Mouse (Mus musculus): Measurements from ENCODE around the gene Zfc3h1. TPM values are rescaled to one million over a fixed set of nuclear protein-coding genes. Genes with fewer than 3 reads are reported as not detected.

Gene Zfc3h1
- total and polyA plus RNA-seq, 2 experiments from 2014 or later = 11.0 to 43.9 TPM

GRCm38 (mm10) chr10:115383644-115384220, 1.0 kb upstream of the Zfc3h1 start:
- Histone ChIP-seq H3K27me3 (ENCODE audit: insufficient read depth, low read length) (no peaks in the 10 kb centered on the region), H3K4me1 (ENCODE audit: insufficient read depth, low read length) (peaks cover 19% of the 10 kb centered on the region), H3K9me3 (ENCODE audit: low read length) (no peaks in the 10 kb centered on the region), H3K9ac (replicated peaks; ENCODE audit: low read length) (peak overlapping the region; percentile 95), H3K4me3 (ENCODE audit: low read length) (peak overlapping the region; percentile 95), H3K27ac (peak overlapping the region; percentile 97), H3K36me3 (ENCODE audit: insufficient read depth, low read length) (no peaks in the 10 kb centered on the region), H3K4me2 (ENCODE audit: low read depth, low read length) (peak overlapping the region; percentile 74)
- WGBS = 2% methylated on average over 15 of the region's 15 CpGs
- no peak for ATAC-seq
- no peak for TF ChIP-seq CTCF (IDR thresholded peaks at IDR 0.05; ENCODE audit: low read depth)
- peak; percentile 13 for DNase-seq (ENCODE audit: low spot score)

- DNase-seq (ENCODE audit: low spot score) (peak; percentile 65), ATAC-seq (peak; percentile 2; the same call in 1 of the 2 replicates)
- Histone ChIP-seq H3K4me2 (ENCODE audit: low read depth, low read length) (peak overlapping the region; percentile 74), H3K27me3 (ENCODE audit: insufficient read depth, low read length) (no peaks in the 10 kb centered on the region), H3K27ac (peak overlapping the region; percentile 97), H3K9ac (replicated peaks; ENCODE audit: low read length) (peak overlapping the region; percentile 95), H3K4me3 (ENCODE audit: low read length) (peak overlapping the region; percentile 95), H3K9me3 (ENCODE audit: low read length) (no peaks in the 10 kb centered on the region), H3K4me1 (ENCODE audit: insufficient read depth, low read length) (peaks cover 19% of the 10 kb centered on the region), H3K36me3 (ENCODE audit: insufficient read depth, low read length) (no peaks in the 10 kb centered on the region)
- TF ChIP-seq CTCF (IDR thresholded peaks at IDR 0.05; ENCODE audit: low read depth) = no peak
- 2% methylated on average over 87 of the region's 101 CpGs for WGBS
These were observed 551 bp downstream of the Zfc3h1 start for GRCm38 (mm10) chr10:115385018-115386002.

GRCm38 (mm10) chr10:115387891-115388290, 3.1 kb downstream of the Zfc3h1 start:
- no peaks in the 10 kb centered on the region for H3K9me3 ChIP-seq (ENCODE audit: low read length)
- 68% methylated on average over 3 of the region's 3 CpGs for WGBS
- DNase-seq (ENCODE audit: low spot score) = no peak
- peaks cover 11% of the 10 kb centered on the region for H3K4me1 ChIP-seq (ENCODE audit: insufficient read depth, low read length)
- no peak overlapping the region for H3K4me3 ChIP-seq (ENCODE audit: low read length)
- peaks cover 8% of the 10 kb centered on the region; the same call in 1 of the 2 replicates for H3K36me3 ChIP-seq (ENCODE audit: insufficient read depth, low read length)
- H3K9ac ChIP-seq (replicated peaks; ENCODE audit: low read length) = no peak overlapping the region
- peak overlapping the region; percentile 26; the same call in 1 of the 2 replicates for H3K4me2 ChIP-seq (ENCODE audit: low read depth, low read length)
- H3K27me3 ChIP-seq (ENCODE audit: insufficient read depth, low read length) = no peaks in the 10 kb centered on the region
- ATAC-seq = no peak
- no peak for TF ChIP-seq CTCF (IDR thresholded peaks at IDR 0.05; ENCODE audit: low read depth)
- H3K27ac ChIP-seq = no peak overlapping the region

GRCm38 (mm10) chr10:115391076-115391475, 6.3 kb downstream of the Zfc3h1 start:
- TF ChIP-seq CTCF (IDR thresholded peaks at IDR 0.05; ENCODE audit: low read depth) = no peak
- no peak overlapping the region for H3K27ac ChIP-seq
- H3K4me1 ChIP-seq (ENCODE audit: insufficient read depth, low read length) = peaks cover 11% of the 10 kb centered on the region
- WGBS = 96% methylated on average over 4 of the region's 4 CpGs
- no peak overlapping the region for H3K9ac ChIP-seq (replicated peaks; ENCODE audit: low read length)
- no peak for ATAC-seq
- no peaks in the 10 kb centered on the region for H3K9me3 ChIP-seq (ENCODE audit: low read length)
- no peaks in the 10 kb centered on the region for H3K27me3 ChIP-seq (ENCODE audit: insufficient read depth, low read length)
- H3K4me3 ChIP-seq (ENCODE audit: low read length) = no peak overlapping the region
- peaks cover 11% of the 10 kb centered on the region; the same call in 1 of the 2 replicates for H3K36me3 ChIP-seq (ENCODE audit: insufficient read depth, low read length)
- H3K4me2 ChIP-seq (ENCODE audit: low read depth, low read length) = no peak overlapping the region
- DNase-seq (ENCODE audit: low spot score) = no peak

- no peak overlapping the region for H3K27ac ChIP-seq
- DNase-seq (ENCODE audit: low spot score) = no peak
- WGBS = 90% methylated on average over 1 of the region's 1 CpGs
These were observed 7.1 kb downstream of the Zfc3h1 start for GRCm38 (mm10) chr10:115391896-115392295.

GRCm38 (mm10) chr10:115406393-115406792, 21.6 kb downstream of the Zfc3h1 start:
- H3K4me1 ChIP-seq (ENCODE audit: insufficient read depth, low read length) = no peaks in the 10 kb centered on the region
- H3K4me2 ChIP-seq (ENCODE audit: low read depth, low read length) = no peak overlapping the region
- H3K27me3 ChIP-seq (ENCODE audit: insufficient read depth, low read length) = no peaks in the 10 kb centered on the region
- ATAC-seq = no peak
- peaks cover 35% of the 10 kb centered on the region for H3K36me3 ChIP-seq (ENCODE audit: insufficient read depth, low read length)
- no peak overlapping the region for H3K9ac ChIP-seq (replicated peaks; ENCODE audit: low read length)
- TF ChIP-seq CTCF (IDR thresholded peaks at IDR 0.05; ENCODE audit: low read depth) = peak; percentile 84
- WGBS = 63% methylated on average over 6 of the region's 6 CpGs
- no peak overlapping the region for H3K4me3 ChIP-seq (ENCODE audit: low read length)
- H3K9me3 ChIP-seq (ENCODE audit: low read length) = no peaks in the 10 kb centered on the region
- DNase-seq (ENCODE audit: low spot score) = peak; percentile 82
- H3K27ac ChIP-seq = no peak overlapping the region

More at GRCm38 (mm10) chr10:115391896-115392295, 7.1 kb downstream of the Zfc3h1 start:
- no peak overlapping the region for H3K9ac ChIP-seq (replicated peaks; ENCODE audit: low read length)
- no peak for TF ChIP-seq CTCF (IDR thresholded peaks at IDR 0.05; ENCODE audit: low read depth)
- H3K4me3 ChIP-seq (ENCODE audit: low read length) = no peak overlapping the region
- H3K27me3 ChIP-seq (ENCODE audit: insufficient read depth, low read length) = no peaks in the 10 kb centered on the region
- no peak for ATAC-seq
- H3K4me2 ChIP-seq (ENCODE audit: low read depth, low read length) = no peak overlapping the region
- peaks cover 11% of the 10 kb centered on the region for H3K4me1 ChIP-seq (ENCODE audit: insufficient read depth, low read length)
- H3K9me3 ChIP-seq (ENCODE audit: low read length) = no peaks in the 10 kb centered on the region
- peaks cover 11% of the 10 kb centered on the region; the same call in 1 of the 2 replicates for H3K36me3 ChIP-seq (ENCODE audit: insufficient read depth, low read length)
